Mouse (Mus musculus) heart, adult 2 months (tissue): Measurements from ENCODE around the gene Grin2b. TPM values are rescaled to one million over a fixed set of nuclear protein-coding genes. Genes with fewer than 3 reads are reported as not detected.

Source experiments
- DNase-seq, 2 experiments: peaks; one replicate each; pipeline ENCODE4 v3.0.0; 2021
- H3K27ac ChIP-seq: fragments of 200-600 bp; 2 replicates; pipeline ENCODE4 v1.8.1; 2022
- H3K27me3 ChIP-seq: fragments of 200-500 bp; 2 replicates; pipeline ENCODE4 v1.6.1; 2012; ENCODE audit warnings: mild to moderate bottlenecking, low read length, inconsistent platforms, mixed read lengths; ENCODE audit not compliant: control insufficient read depth, insufficient read depth
- H3K36me3 ChIP-seq: fragments of 200-500 bp; 2 replicates; pipeline ENCODE4 v1.6.1; 2012; ENCODE audit warnings: low read length, inconsistent platforms; ENCODE audit not compliant: control insufficient read depth, insufficient read depth
- H3K4me1 ChIP-seq: fragments of 200-500 bp; 2 replicates; pipeline ENCODE4 v1.6.1; 2011; ENCODE audit warnings: low read length; ENCODE audit not compliant: control insufficient read depth, insufficient read depth
- H3K4me3 ChIP-seq: fragments of 200-600 bp; 2 replicates; pipeline ENCODE4 v1.8.1; 2022
- H3K79me2 ChIP-seq: fragments of 200-500 bp; replicated peaks from 2 replicates; pipeline ENCODE4 v1.6.1; 2012; ENCODE audit warnings: mild to moderate bottlenecking, inconsistent platforms, low read length, moderate library complexity, mixed read lengths; ENCODE audit not compliant: control insufficient read depth, insufficient read depth
- H3K9ac ChIP-seq: fragments of 200-500 bp; 2 replicates; pipeline ENCODE4 v1.6.1; 2012; ENCODE audit warnings: low read depth, mild to moderate bottlenecking, control low read depth, inconsistent platforms, low read length, mixed read lengths
- CTCF ChIP-seq: fragments of 200-600 bp; IDR thresholded peaks from 2 replicates; pipeline ENCODE4 v1.8.1; 2022; ENCODE audit warnings: antibody characterized with exemption, mild to moderate bottlenecking, moderate library complexity
- EP300 ChIP-seq: fragments of 200-500 bp; IDR thresholded peaks from 2 replicates; pipeline ENCODE4 v1.6.1; 2011; ENCODE audit warnings: low read depth, low read length, control low read depth; ENCODE audit not compliant: insufficient read depth
- POLR2A ChIP-seq: fragments of 200-500 bp; IDR thresholded peaks from 2 replicates; pipeline ENCODE4 v1.6.1; 2011; ENCODE audit warnings: mild to moderate bottlenecking, low read depth, low read length, control low read depth; ENCODE audit not compliant: insufficient read depth
- WGBS: fragments of 180-500 bp; shearing (Covaris S2); methylation state at CpG from one replicate; pipeline ENCODE4 v1.1.7; 2018; 5-methylcytosine and 5-hydroxymethylcytosine counted together
- intact Hi-C: fragments of 180-260 bp; cut with DNase I; formaldehyde crosslinking; loops from one replicate; pipeline ENCODE4 v1.15.1; 2025
- polyA plus RNA-seq: library from polyadenylated mRNA; depleted of rRNA; stranded (reverse); fragments of >200 nt; gene quantifications from 2 replicates; pipeline ENCODE4 v1.2.3, GENCODE M21; 2012
- total RNA-seq, 2 experiments: library from RNA; stranded (reverse); gene quantifications; 2 replicates each; pipeline ENCODE4 v1.2.3; 2021

The Grin2b gene
- total and polyA plus RNA-seq, 3 experiments: 0.02 TPM; not detected in 2

GRCm38 (mm10) chr6:135817391-135817790 is 355.9 kb downstream of the Grin2b start:
- Histone ChIP-seq H3K27me3 (no peaks in the 10 kb centered on the region), H3K36me3 (no peaks in the 10 kb centered on the region), H3K4me3 (no peak overlapping the region), H3K79me2 (no peaks in the 10 kb centered on the region), H3K9ac (no peak overlapping the region), H3K4me1 (no peaks in the 10 kb centered on the region), H3K27ac (no peak overlapping the region)
- 74% methylated on average over 2 of the region's 2 CpGs for WGBS
- TF ChIP-seq POLR2A (no peak), EP300 (no peak), CTCF (no peak)
- DNase-seq: no peak
- intact Hi-C loops: no loop called here

- Histone ChIP-seq H3K36me3 (no peaks in the 10 kb centered on the region), H3K9ac (no peak overlapping the region), H3K79me2 (no peaks in the 10 kb centered on the region), H3K4me3 (no peak overlapping the region), H3K4me1 (no peaks in the 10 kb centered on the region), H3K27me3 (no peaks in the 10 kb centered on the region), H3K27ac (no peak overlapping the region)
- WGBS: 83% methylated on average over 7 of the region's 7 CpGs
- TF ChIP-seq POLR2A (no peak), CTCF (no peak), EP300 (no peak)
- DNase-seq: no peak
- intact Hi-C loops: no loop called here
Observed at GRCm38 (mm10) chr6:135813755-135814154, 359.6 kb downstream of the Grin2b start.

DNA sequence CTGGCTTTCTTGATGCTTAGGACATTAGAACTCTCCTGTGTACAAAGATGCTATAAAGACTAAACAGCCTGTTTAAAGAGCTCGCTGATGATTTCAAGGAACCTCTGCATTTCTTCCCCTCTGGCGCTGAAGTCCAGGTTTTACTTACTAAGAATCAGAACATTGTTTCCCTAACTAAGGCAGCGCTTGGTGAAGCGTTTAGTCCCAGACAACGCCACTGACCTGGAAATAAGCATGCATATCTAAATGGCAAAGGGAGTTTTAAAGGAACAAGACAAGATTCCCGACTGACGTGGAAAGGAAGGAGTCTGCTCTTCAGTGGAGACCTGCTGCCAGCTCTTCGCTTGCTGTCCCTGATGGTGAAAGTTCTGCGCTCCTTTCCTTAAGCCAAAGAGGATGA is 367.9 kb downstream of the Grin2b start:
- no peaks in the 10 kb centered on the region for H3K4me1 ChIP-seq
- intact Hi-C loops: no loop called here
- no peak overlapping the region for H3K4me3 ChIP-seq
- no peaks in the 10 kb centered on the region for H3K36me3 ChIP-seq
- DNase-seq: no peak
- H3K27me3 ChIP-seq: no peaks in the 10 kb centered on the region
- H3K9ac ChIP-seq: no peak overlapping the region
- 80% methylated on average over 9 of the region's 9 CpGs for WGBS
- no peak overlapping the region for H3K27ac ChIP-seq
- H3K79me2 ChIP-seq: no peaks in the 10 kb centered on the region
- no peak for TF ChIP-seq EP300
- TF ChIP-seq CTCF: no peak
- TF ChIP-seq POLR2A: no peak

- intact Hi-C loops: no loop called here
- no peaks in the 10 kb centered on the region for H3K79me2 ChIP-seq
Observed at GRCm38 (mm10) chr6:135799949-135800348, 373.4 kb downstream of the Grin2b start.

GRCm38 (mm10) chr6:135798202-135798992 is 374.9 kb downstream of the Grin2b start:
- no peak for DNase-seq
- Histone ChIP-seq H3K4me3 (no peak overlapping the region), H3K27me3 (no peaks in the 10 kb centered on the region), H3K27ac (no peak overlapping the region), H3K79me2 (no peaks in the 10 kb centered on the region), H3K4me1 (no peaks in the 10 kb centered on the region), H3K9ac (no peak overlapping the region), H3K36me3 (no peaks in the 10 kb centered on the region)
- intact Hi-C loops: no loop called here
- 65% methylated on average over 13 of the region's 13 CpGs for WGBS
- TF ChIP-seq POLR2A (no peak), EP300 (no peak), CTCF (no peak)

More at GRCm38 (mm10) chr6:135799949-135800348, 373.4 kb downstream of the Grin2b start:
- no peaks in the 10 kb centered on the region for H3K27me3 ChIP-seq
- WGBS: 71% methylated on average over 8 of the region's 8 CpGs
- no peak for DNase-seq
- TF ChIP-seq POLR2A (no peak), CTCF (no peak), EP300 (no peak)
- H3K4me1 ChIP-seq: no peaks in the 10 kb centered on the region
- H3K36me3 ChIP-seq: no peaks in the 10 kb centered on the region
- H3K27ac ChIP-seq: no peak overlapping the region
- no peak overlapping the region for H3K4me3 ChIP-seq
- H3K9ac ChIP-seq: no peak overlapping the region

- no peak for TF ChIP-seq CTCF
- TF ChIP-seq POLR2A: no peak
- no peak for TF ChIP-seq EP300
- H3K9ac ChIP-seq: no peak overlapping the region
- H3K36me3 ChIP-seq: no peaks in the 10 kb centered on the region
- H3K27me3 ChIP-seq: no peaks in the 10 kb centered on the region
- peak in 1 of 2 experiments; percentile 2 for DNase-seq
- intact Hi-C loops: no loop called here
- no peaks in the 10 kb centered on the region for H3K4me1 ChIP-seq
- WGBS: 67% methylated on average over 10 of the region's 10 CpGs
- no peaks in the 10 kb centered on the region for H3K79me2 ChIP-seq
- H3K27ac ChIP-seq: no peak overlapping the region
- no peak overlapping the region for H3K4me3 ChIP-seq
Observed at GRCm38 (mm10) chr6:135797371-135798033, 375.8 kb downstream of the Grin2b start.
